Mouse (Mus musculus) cortical plate, adult 2 months (tissue): ENCODE measurements around the gene Adamts6.

ENCODE experiments used
- CTCF ChIP-seq: fragments of 200-500 bp; IDR thresholded peaks from 2 replicates; pipeline ENCODE4 v1.5.1; 2011; ENCODE audit warnings: mild to moderate bottlenecking, control low read depth, low read length; ENCODE audit not compliant: insufficient read depth; ENCODE audit errors: extremely low read depth
- POLR2A ChIP-seq: fragments of 200-500 bp; IDR thresholded peaks from 2 replicates; pipeline ENCODE4 v1.6.1; 2011; ENCODE audit warnings: mild to moderate bottlenecking, low read length, control low read depth; ENCODE audit not compliant: insufficient read depth; ENCODE audit errors: extremely low read depth

- TF ChIP-seq CTCF (no peak), POLR2A (no peak)
Measured at GRCm38 (mm10) chr13:104352590-104352989, 65.0 kb downstream of the Adamts6 start.
